Mouse (Mus musculus) bone marrow, adult 2 months (tissue): ENCODE measurements around the gene Sun1.

Experiments
- CTCF ChIP-seq: fragments of 200-500 bp; IDR thresholded peaks from 2 replicates; pipeline ENCODE4 v1.5.1; 2011; ENCODE audit warnings: low read length, control low read depth; ENCODE audit not compliant: control insufficient read depth, insufficient read depth
- POLR2A ChIP-seq: fragments of 200-500 bp; IDR thresholded peaks from 2 replicates; pipeline ENCODE4 v1.6.1; 2011; ENCODE audit warnings: low read depth, mild to moderate bottlenecking, control low read depth, low read length, borderline replicate concordance; ENCODE audit not compliant: control insufficient read depth

DNA sequence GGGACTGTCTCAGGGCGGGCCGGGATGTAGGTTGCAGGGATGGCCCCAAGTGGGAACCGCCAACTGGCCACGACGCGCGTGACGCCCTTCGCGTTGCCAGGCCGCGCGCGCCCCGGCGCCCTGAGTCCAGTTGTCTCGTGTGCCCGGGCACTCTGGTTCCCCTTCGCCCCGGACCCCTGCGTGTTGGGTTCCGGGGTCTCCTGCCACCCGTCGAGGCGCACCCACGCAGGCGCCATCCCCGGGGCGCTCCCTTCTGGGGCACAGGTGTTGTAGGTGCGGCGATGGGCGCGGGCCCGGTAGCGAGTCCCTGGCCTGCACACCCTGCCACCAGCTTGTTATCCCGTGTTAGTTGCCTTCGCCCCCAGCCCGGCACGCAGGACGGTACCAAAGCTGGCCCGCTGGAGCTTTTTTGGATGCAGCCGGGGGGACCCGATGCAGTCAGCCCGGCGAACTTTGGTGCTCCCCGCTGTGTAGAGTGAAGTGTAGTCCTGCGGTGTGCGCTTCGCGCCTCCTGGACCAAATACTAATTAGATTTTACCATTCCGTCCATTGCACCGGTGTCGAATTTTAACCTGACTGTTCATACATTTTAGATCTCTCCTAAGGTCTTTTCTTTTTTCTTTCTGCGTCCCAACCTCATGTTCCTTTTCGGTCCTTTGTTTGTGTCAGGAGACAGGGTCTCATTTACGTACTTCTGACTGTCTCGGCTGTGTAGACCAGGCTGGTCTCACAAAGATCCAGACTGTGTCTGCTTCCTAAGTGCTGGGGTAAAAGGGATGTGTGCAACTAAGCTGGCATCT, 533 bp downstream of the Sun1 start:
- TF ChIP-seq POLR2A (no peak), CTCF (no peak)
